Comparison of ENCODE assay signal across 14 mouse cellular contexts in genomic region chr3:123754011-123754610, GRCm38 (mm10).
DNase-seq lines count a peak whose midpoint lies in the region; ATAC-seq and TF ChIP-seq lines count a peak whose summit lies in the region.
"Had no signal": no experiment of that assay in that cellular context is flagged by ENCODE, and none has a peak within 500 bp of the region (broad histone marks: within the 10 kb centered on the region; RNA-seq: fewer than 3 reads in every experiment).

No protein-coding gene starts in this region.

- peak; percentile 33 for DNase-seq in layer of hippocampus, adult 9-11 months
- no peak for DNase-seq in layer of hippocampus, postnatal 10 days (ENCODE audit: low spot score in 2 of 2)
- DNase-seq in Muller cell, postnatal 12 days (ENCODE audit: inconsistent ontology term) = peak; percentile 36
- no peak for DNase-seq in forebrain, postnatal 0 days
- DNase-seq in spleen, postnatal 14 days (ENCODE audit: low spot score in 2 of 2) = no peak
- no peak for DNase-seq in spleen, adult 12 weeks (ENCODE audit: low spot score)
- DNase-seq: cerebellum, adult 2 months; embryo, embryonic 11 days; gastrocnemius, postnatal 25 days; liver, embryonic 13.5 days; lung, postnatal 14 days had no signal

- H3K79me2 ChIP-seq in myocyte (ENCODE audit: control insufficient read depth, insufficient read depth) = no peaks in the 10 kb centered on the region

- no peak overlapping the region for H3K4me3 ChIP-seq in forebrain, postnatal 0 days (ENCODE audit: low read depth, low read length)
- no peak overlapping the region for H3K4me3 ChIP-seq in myocyte
- H3K4me3 ChIP-seq: heart, embryonic 10.5 days; liver, embryonic 13.5 days; midbrain, embryonic 12.5 days had no signal

- peak; percentile 82 for ATAC-seq in forebrain, postnatal 0 days

- no peak overlapping the region for H3ac ChIP-seq in myocyte (ENCODE audit: control insufficient read depth, insufficient read length)

- WGBS in forebrain, postnatal 0 days = 61% methylated on average over 7 of the region's 7 CpGs

- no peak for TF ChIP-seq POLR2A in myocyte (IDR thresholded peaks at IDR 0.05; ENCODE audit: insufficient read length, low read depth)

- H3K9ac ChIP-seq in forebrain, postnatal 0 days = no peak overlapping the region
- H3K9ac ChIP-seq: liver, embryonic 13.5 days; midbrain, embryonic 12.5 days had no signal

- no peak overlapping the region for H3K4me2 ChIP-seq in forebrain, postnatal 0 days (ENCODE audit: low read depth)
- peak overlapping the region; percentile 75 for H3K4me2 ChIP-seq in myocyte (ENCODE audit: low read depth)
- H3K4me2 ChIP-seq: liver, embryonic 13.5 days; midbrain, embryonic 12.5 days had no signal

- H3K27ac ChIP-seq in forebrain, postnatal 0 days (ENCODE audit: low read depth, low read length) = no peak overlapping the region
- H3K27ac ChIP-seq: heart, embryonic 10.5 days; liver, embryonic 13.5 days; midbrain, embryonic 12.5 days had no signal

- no peaks in the 10 kb centered on the region for H3K36me3 ChIP-seq in forebrain, postnatal 0 days (ENCODE audit: insufficient read depth)
- H3K36me3 ChIP-seq in myocyte (ENCODE audit: control insufficient read depth, insufficient read depth) = no peaks in the 10 kb centered on the region
- H3K36me3 ChIP-seq: heart, embryonic 10.5 days; liver, embryonic 13.5 days; midbrain, embryonic 12.5 days had no signal

- H3K9me3 ChIP-seq in forebrain, postnatal 0 days (ENCODE audit: low read length) = no peaks in the 10 kb centered on the region
- H3K9me3 ChIP-seq: heart, embryonic 10.5 days; liver, embryonic 13.5 days; midbrain, embryonic 12.5 days had no signal

- H3K27me3 ChIP-seq in forebrain, postnatal 0 days (ENCODE audit: insufficient read depth, low read length) = no peaks in the 10 kb centered on the region
- no peaks in the 10 kb centered on the region for H3K27me3 ChIP-seq in myocyte (ENCODE audit: control insufficient read depth, insufficient read depth, insufficient read length)
- H3K27me3 ChIP-seq: liver, embryonic 13.5 days; midbrain, embryonic 12.5 days had no signal

- H3K4me1 ChIP-seq in forebrain, postnatal 0 days (ENCODE audit: insufficient read depth) = no peaks in the 10 kb centered on the region
- H3K4me1 ChIP-seq: heart, embryonic 10.5 days; liver, embryonic 13.5 days; midbrain, embryonic 12.5 days had no signal

- TF ChIP-seq CTCF in forebrain, postnatal 0 days (IDR thresholded peaks at IDR 0.05; ENCODE audit: low read depth) = no peak

TF ChIP-seq in myocyte, 11 proteins besides CTCF, POLR2A, EP300 and RAD21:
- TF ChIP-seq E2F4 (IDR thresholded peaks at IDR 0.05; ENCODE audit: insufficient read depth) (no peak), MYOG (IDR thresholded peaks at IDR 0.05; ENCODE audit: control insufficient read depth in 1 of 3, insufficient read depth in 1 of 3, insufficient read length in 2 of 3, low read depth in 2 of 3) (no peak), USF1 (IDR thresholded peaks at IDR 0.05; ENCODE audit: low read depth) (no peak), TCF12 (IDR thresholded peaks at IDR 0.05; ENCODE audit: insufficient read depth, poor library complexity, severe bottlenecking) (no peak), MAX (IDR thresholded peaks at IDR 0.05; ENCODE audit: low read depth) (no peak), SRF (IDR thresholded peaks at IDR 0.05; ENCODE audit: control insufficient read depth, insufficient read length, low read depth) (no peak), CEBPB (IDR thresholded peaks at IDR 0.05; ENCODE audit: insufficient read depth, poor library complexity, severe bottlenecking) (no peak), TCF3 (IDR thresholded peaks at IDR 0.05; ENCODE audit: insufficient read length, low read depth) (no peak), MYOD1 (IDR thresholded peaks at IDR 0.05; ENCODE audit: control insufficient read depth in 1 of 3, insufficient read length in 2 of 3, low read depth in 2 of 3) (no peak), POLR2AphosphoS2 (IDR thresholded peaks at IDR 0.05; ENCODE audit: insufficient read length, low read depth) (no peak), REST (IDR thresholded peaks at IDR 0.05; ENCODE audit: insufficient read depth, insufficient read length) (no peak)

Comparison
In these comparisons a context has a peak if more than half of its experiments do, and no peak if none do; other contexts are left out.
1. DNase-seq: peak in layer of hippocampus, adult 9-11 months (single experiment) and Muller cell, postnatal 12 days (single experiment); none in layer of hippocampus, postnatal 10 days (0 of 2), forebrain, postnatal 0 days (single experiment), spleen, postnatal 14 days (0 of 2) and spleen, adult 12 weeks (single experiment).